Mouse (Mus musculus) adrenal gland, adult 8-10 months (tissue): Measurements from ENCODE around the gene Pkmyt1. TPM values are rescaled to one million over a fixed set of nuclear protein-coding genes. Genes with fewer than 3 reads are reported as not detected.

Experiments used
- DNase-seq: peaks from one replicate; pipeline ENCODE4 v3.0.0; 2022
- total RNA-seq, 4 experiments: library from RNA; stranded (reverse); gene quantifications; 2 replicates each; pipeline ENCODE4 v1.2.4; 2022

Gene Pkmyt1
- 1 to 10 TPM; 1.7 to 6.2 (median 3.6) TPM for total RNA-seq

GRCm38 (mm10) chr17:23725999-23726757 lies at the start of gene Pkmyt1:
Gene Pkmyt1, plus strand, starts transcription at chr17:23726336.
- DNase-seq, result peak; percentile 91

- DNase-seq, result peak; percentile 65
Observed at GRCm38 (mm10) chr17:23676473-23677031, 49.6 kb upstream of the Pkmyt1 start.

GRCm38 (mm10) chr17:23677236-23677679 lies 48.9 kb upstream of the Pkmyt1 start, which contains the start of gene Tnfrsf12a:
Gene Tnfrsf12a, minus strand, starts transcription at chr17:23677468.
- DNase-seq, result peak; percentile 83

- DNase-seq, result no peak
Observed at GRCm38 (mm10) chr17:23679127-23679835, 46.9 kb upstream of the Pkmyt1 start, which contains the start of gene Cldn6. Gene Cldn6, plus strand, starts transcription at chr17:23679249.

GRCm38 (mm10) chr17:23680336-23680735 lies 45.8 kb upstream of the Pkmyt1 start:
- no peak for DNase-seq

GRCm38 (mm10) chr17:23681086-23681485 lies 45.0 kb upstream of the Pkmyt1 start:
- DNase-seq, result no peak

GRCm38 (mm10) chr17:23682092-23682491 lies 44.0 kb upstream of the Pkmyt1 start:
- DNase-seq, result no peak

GRCm38 (mm10) chr17:23682530-23682929 lies 43.6 kb upstream of the Pkmyt1 start:
- DNase-seq, result no peak

- no peak for DNase-seq
Observed at GRCm38 (mm10) chr17:23683226-23683625, 42.9 kb upstream of the Pkmyt1 start.

GRCm38 (mm10) chr17:23683856-23684672 lies 42.1 kb upstream of the Pkmyt1 start, which contains the start of gene Cldn9:
Gene Cldn9, minus strand, starts transcription at chr17:23684026.
- no peak for DNase-seq

GRCm38 (mm10) chr17:23694491-23694890 lies 31.6 kb upstream of the Pkmyt1 start:
- DNase-seq, result no peak

GRCm38 (mm10) chr17:23695801-23696200 lies 30.3 kb upstream of the Pkmyt1 start:
- no peak for DNase-seq

- no peak for DNase-seq
Observed at GRCm38 (mm10) chr17:23699131-23700077, 26.7 kb upstream of the Pkmyt1 start.

- peak; percentile 92 for DNase-seq
Observed at GRCm38 (mm10) chr17:23700079-23700478, 26.1 kb upstream of the Pkmyt1 start.

GRCm38 (mm10) chr17:23703301-23703700 lies 22.8 kb upstream of the Pkmyt1 start:
- DNase-seq, result no peak

GRCm38 (mm10) chr17:23704741-23705140 lies 21.4 kb upstream of the Pkmyt1 start:
- no peak for DNase-seq

- DNase-seq, result no peak
Observed at GRCm38 (mm10) chr17:23705525-23706104, 20.5 kb upstream of the Pkmyt1 start.

GRCm38 (mm10) chr17:23706212-23706611 lies 19.9 kb upstream of the Pkmyt1 start:
- peak; percentile 40 for DNase-seq

GRCm38 (mm10) chr17:23717003-23717402 lies 9.1 kb upstream of the Pkmyt1 start:
- no peak for DNase-seq

- no peak for DNase-seq
Observed at GRCm38 (mm10) chr17:23719455-23719854, 6.7 kb upstream of the Pkmyt1 start.

GRCm38 (mm10) chr17:23721886-23722285 lies 4.2 kb upstream of the Pkmyt1 start:
- peak; percentile 55 for DNase-seq
